Mouse (Mus musculus) hematopoietic stem cell, adult 5-6 weeks (primary cell): ENCODE measurements around the gene Rora. TPM values are rescaled to one million over a fixed set of nuclear protein-coding genes. Genes with fewer than 3 reads are reported as not detected.
"Not testable (repeated sequence)": the region's sequence is repeated elsewhere in the genome, so short reads cannot be mapped to it uniquely, and the experiment has no call there.

ENCODE experiments used
- ATAC-seq, 2 experiments: fragments of 125-278 bp in 1 of 2; replicated peaks in 1 of 2; 2 replicates each; pipeline ENCODE4 v1.8.0; 2016 to 2017; ENCODE audit warnings: inconsistent platforms in 2 of 2, mild to moderate bottlenecking in 2 of 2, moderate number of reproducible peaks in 2 of 2, low read depth in 1 of 2, moderate TSS enrichment in 1 of 2; ENCODE audit not compliant: low FRiP score in 2 of 2, poor library complexity in 2 of 2, severe bottlenecking in 2 of 2, insufficient read depth in 1 of 2, low TSS enrichment in 1 of 2
- total RNA-seq: library from RNA; stranded (forward); fragments of 172-1452, 232-1000 nt; gene quantifications from 2 replicates; pipeline ENCODE4 v1.2.3, GENCODE M21; 2017

Gene Rora
- total RNA-seq, 1 experiment from 2014 or later: 11.0 TPM

DNA sequence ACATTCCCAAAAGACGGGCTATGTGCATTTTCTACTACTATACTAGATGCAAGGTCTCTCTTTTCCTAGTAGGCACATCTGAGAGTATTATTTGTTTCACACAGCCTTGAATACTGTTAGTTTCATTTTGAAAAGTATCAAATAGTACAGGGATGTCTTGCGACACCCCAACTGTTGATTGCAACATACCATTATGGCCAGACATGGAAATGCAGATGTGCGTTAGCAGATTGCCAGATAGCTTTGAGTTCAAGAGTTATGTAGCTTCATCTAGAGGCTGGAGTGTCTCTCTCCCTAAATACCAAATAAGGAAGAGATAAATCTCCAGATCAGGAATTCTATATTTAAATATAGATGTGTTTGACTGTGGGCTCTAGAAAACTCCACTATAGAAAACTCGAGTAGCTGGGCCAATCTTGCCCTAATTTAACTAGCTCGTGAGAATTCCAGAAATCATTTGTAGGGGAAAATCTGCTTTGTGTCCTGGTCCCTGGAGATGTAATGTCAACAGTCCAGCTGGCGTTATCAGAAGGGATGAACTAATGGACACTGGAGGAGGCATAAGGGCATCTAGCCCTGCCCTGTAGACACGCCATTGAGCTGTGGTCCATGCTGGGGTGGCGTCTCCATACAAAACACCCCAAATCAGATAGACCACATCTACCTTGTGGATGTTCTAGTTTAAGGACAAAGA is 390.5 kb downstream of the Rora start:
- ATAC-seq: no peak

DNA sequence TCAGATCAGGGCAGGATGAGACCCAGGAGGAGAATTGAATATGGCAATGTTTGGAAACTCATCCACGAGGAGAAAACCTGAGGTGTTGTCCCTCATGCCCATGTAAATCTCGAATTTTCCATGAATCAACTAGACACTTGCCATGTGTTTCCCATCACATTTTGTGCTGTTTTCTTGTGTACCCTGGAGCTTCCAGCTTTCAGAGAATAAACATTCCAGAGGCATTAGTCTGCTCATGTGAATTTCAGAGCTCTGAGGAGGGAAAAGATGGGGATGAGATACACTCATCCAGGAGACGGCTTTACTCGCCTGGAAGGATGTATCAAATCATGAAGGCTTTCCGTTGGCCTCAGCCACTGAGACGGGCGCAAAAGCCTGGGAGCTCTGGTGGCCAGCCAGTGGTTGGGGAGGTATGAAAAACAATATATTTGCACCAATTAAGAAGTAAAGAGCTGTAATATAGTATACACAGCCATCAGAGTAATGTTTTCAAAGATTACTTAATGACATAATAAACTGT is 391.1 kb downstream of the Rora start:
- ATAC-seq: no peak

- ATAC-seq: no peak
Measured at GRCm38 (mm10) chr9:69045908-69046307, 392.3 kb downstream of the Rora start.

GRCm38 (mm10) chr9:69050856-69051255 is 397.3 kb downstream of the Rora start:
- ATAC-seq: no peak

GRCm38 (mm10) chr9:69051890-69052289 is 398.3 kb downstream of the Rora start:
- no peak for ATAC-seq

GRCm38 (mm10) chr9:69055302-69055701 is 401.7 kb downstream of the Rora start:
- no peak for ATAC-seq

DNA sequence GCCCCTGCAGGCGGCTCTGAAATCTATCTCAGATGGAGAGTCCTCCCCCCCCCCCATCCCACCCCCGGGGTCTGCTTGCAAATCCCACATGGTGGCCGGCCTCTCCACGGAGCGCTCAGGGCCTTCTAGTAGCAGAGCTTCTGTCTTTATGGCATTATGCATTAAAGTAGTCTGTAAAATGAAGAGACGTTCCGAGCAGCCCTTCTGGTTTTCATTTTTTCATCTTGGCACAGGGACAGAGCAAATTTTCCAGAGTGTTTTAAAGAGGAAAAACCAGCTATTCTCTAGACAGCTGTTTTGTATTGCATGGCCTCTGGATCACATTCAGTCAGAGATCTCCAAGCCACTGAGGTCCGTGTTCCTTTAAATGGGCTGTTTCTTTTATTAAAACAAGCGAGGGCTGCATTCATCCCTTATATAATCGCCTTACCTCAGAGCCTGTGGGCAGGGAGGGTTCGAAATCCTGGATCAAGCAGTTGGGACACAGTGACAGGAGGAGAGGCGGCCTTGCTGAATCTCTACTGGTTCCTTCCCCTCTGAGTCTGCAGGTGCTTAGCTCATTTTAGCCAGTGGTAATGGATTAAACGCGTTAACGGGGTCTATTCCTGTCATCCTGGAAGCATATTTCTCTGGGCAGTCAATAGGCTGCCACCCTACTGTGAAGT is 417.7 kb downstream of the Rora start:
- ATAC-seq: no peak

- no peak for ATAC-seq
Measured at GRCm38 (mm10) chr9:69073271-69073670, 419.7 kb downstream of the Rora start.

DNA sequence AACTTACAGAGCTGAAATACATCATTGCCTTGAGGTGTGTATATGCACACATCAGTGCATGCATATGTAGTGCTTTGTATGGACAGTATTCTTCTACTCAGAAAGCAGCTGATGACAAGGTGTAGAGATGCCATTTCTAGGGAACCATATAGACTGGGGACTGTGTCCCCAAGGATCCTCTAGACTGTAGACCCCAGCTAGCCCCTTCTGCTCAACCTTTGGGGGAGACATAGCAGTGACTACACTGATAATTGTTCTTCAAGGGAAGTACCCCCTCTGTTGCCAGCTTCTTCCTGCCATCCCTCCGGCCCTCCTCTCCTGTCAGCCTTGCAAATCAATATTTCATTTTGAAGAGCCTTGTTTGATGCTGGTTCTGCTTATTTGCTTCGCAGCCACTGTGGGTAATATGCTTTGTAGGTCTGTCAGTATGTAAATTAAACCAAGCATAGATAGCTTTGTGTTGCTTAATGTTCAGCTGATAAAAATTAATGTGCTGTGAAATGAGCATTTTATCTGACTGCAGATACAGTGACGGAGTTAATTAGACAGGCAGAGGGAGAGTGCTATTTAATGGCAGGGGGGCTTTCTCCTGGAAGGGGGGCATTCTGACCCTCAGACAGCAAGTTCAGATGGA is 430.6 kb downstream of the Rora start:
- no peak for ATAC-seq

GRCm38 (mm10) chr9:69084720-69085661 is 431.4 kb downstream of the Rora start:
- ATAC-seq: no peak

GRCm38 (mm10) chr9:69086844-69087243 is 433.3 kb downstream of the Rora start:
- ATAC-seq: peak; percentile 22 to 36; a peak in 2 of 4 replicates

DNA sequence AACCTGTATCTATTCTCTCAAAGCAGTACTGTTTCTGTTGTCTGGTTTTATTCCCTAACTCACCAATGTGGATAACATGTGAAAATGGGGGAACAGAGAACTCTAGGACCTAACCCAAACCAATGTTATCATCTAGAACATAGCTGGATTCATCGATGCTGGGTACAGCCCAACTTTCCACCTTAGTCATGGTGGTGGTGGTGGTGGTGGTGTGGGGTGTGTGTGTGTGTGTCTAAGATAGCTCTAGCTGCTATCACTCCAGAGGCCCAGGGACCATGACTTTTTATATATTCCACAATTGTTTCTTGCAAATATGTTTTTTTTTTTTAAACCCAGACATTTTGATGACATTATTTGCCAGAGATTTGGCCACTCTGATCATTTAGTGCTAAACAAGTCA is 433.7 kb downstream of the Rora start:
- ATAC-seq: peak; percentile 38 to 44; a peak in 2 of 4 replicates

- ATAC-seq: no peak
Measured at GRCm38 (mm10) chr9:69090749-69091270, 437.2 kb downstream of the Rora start.

DNA sequence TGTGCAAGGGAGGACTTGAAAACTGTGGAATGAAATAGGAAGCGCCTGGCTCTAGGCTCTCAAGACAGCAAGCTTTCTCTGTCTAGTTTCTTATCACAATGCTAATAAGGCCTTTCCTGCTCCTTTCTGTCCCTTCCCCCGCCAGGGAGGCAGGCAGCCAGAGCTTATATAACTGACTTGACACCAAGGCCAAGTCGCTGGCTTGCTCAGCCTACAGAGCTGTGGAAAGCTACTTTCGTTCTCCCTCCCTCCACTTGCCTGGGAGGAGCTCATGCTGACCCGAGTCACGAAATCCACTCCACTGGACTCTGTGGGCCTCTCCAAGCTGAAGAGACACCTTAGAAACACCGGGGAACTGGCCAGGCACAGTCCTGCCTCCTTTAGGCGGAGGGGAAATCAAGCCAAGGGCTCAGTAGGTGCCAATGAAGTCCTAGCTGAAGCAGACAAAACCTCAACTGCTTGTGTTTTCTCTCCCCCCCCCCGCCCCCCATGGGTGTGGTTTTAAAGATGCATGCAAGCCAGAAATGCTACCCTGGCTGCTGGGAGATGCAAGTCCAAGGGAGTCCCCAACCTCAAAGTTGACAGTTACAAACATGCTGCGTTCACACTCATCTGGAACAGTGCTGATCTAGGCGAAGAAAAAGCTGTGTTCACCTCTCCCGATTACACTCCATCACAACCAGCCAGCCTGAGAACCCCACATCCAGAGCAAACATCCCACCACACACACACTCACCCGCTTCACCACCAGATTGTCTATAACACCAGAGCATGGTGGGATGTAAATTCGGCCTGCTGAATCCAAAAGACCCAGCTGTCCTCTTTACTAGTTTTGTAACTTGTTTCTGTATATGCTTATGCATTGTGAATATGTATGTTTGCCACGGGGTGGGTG is 438.8 kb downstream of the Rora start:
- ATAC-seq: peak; percentile 80 to 81

GRCm38 (mm10) chr9:69100153-69100756 is 446.7 kb downstream of the Rora start:
- not testable (repeated sequence) for ATAC-seq

GRCm38 (mm10) chr9:69104321-69104720 is 450.7 kb downstream of the Rora start:
- no peak for ATAC-seq
